Mouse (Mus musculus) bone marrow macrophage, adult 2 months (primary cell): ENCODE results near the gene Fam186b. TPM values are rescaled to one million over a fixed set of nuclear protein-coding genes. Genes with fewer than 3 reads are reported as not detected.

Source experiments
- H3K27ac ChIP-seq: 2 replicates; pipeline ENCODE4 v1.5.1; 2012; ENCODE audit warnings: low read depth, low read length; ENCODE audit not compliant: insufficient read depth
- H3K4me1 ChIP-seq: 2 replicates; pipeline ENCODE4 v1.6.1; 2012; ENCODE audit warnings: low read length; ENCODE audit not compliant: control insufficient read depth, insufficient read depth
- H3K4me3 ChIP-seq: 2 replicates; pipeline ENCODE4 v1.5.1; 2012; ENCODE audit warnings: mild to moderate bottlenecking, low read length, moderate library complexity; ENCODE audit not compliant: insufficient read depth
- CTCF ChIP-seq: IDR thresholded peaks from 2 replicates; pipeline ENCODE4 v1.5.1; 2012; ENCODE audit warnings: low read depth, mild to moderate bottlenecking, low read length, moderate library complexity
- POLR2A ChIP-seq: IDR thresholded peaks from 2 replicates; pipeline ENCODE4 v1.6.1; 2012; ENCODE audit warnings: mild to moderate bottlenecking, low read depth, low read length, borderline replicate concordance
- polyA plus RNA-seq: library from polyadenylated mRNA; stranded (reverse); fragments of >200 nt; gene quantifications from 2 replicates; pipeline ENCODE4 v1.2.4, GENCODE M21; 2012; ENCODE audit not compliant: missing spikeins, insufficient read depth, insufficient read length

Fam186b gene
- polyA plus RNA-seq, 1 experiment: not detected

DNA sequence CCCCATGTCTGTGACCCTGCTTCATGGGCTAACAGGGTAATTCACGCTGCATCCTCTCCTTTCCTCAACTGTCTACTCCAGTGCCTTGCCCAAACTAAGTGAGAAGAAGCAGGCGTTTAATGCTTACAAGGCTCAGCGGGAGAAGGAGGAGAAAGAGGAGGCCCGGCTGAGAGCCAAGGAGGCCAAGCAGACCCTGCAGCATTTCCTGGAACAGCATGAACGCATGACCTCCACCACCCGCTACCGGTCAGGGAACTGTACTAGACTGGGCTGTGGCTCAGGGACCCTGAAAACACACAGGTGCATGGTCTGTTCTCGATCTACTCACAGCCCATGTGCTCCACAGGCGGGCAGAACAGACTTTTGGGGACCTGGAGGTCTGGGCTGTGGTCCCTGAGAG is 11.8 kb upstream of the Fam186b start:
- no peak overlapping the region for H3K4me3 ChIP-seq
- TF ChIP-seq CTCF (no peak), POLR2A (no peak)
- no peak overlapping the region for H3K27ac ChIP-seq
- H3K4me1 ChIP-seq: 0 out of 2 replicates have a peak, but pooled peaks cover 6% of the 10 kb centered on the region

DNA sequence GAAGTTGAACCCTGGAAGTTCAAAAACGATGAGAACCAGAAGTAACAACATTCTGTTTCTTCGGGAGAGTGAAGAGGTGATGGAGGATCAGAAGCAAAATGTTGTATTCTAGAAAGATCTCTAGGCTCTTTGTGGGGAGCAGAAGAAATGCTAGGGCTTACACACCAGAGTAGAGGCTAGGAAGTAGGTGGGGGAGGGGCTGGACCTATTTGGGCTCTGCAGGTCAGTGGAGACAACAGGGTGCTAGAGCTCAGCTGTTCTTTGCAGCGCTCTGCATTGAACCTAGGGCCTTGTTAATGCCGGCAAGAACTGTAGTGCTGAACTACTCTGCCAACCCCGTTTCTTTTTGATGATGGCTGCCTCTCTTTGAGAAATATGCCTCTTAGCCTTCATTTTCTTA is 525 bp upstream of the Fam186b start:
- H3K4me1 ChIP-seq: peaks cover 10% of the 10 kb centered on the region
- H3K4me3 ChIP-seq: no peak overlapping the region
- H3K27ac ChIP-seq: no peak overlapping the region
- TF ChIP-seq CTCF (no peak), POLR2A (no peak)

DNA sequence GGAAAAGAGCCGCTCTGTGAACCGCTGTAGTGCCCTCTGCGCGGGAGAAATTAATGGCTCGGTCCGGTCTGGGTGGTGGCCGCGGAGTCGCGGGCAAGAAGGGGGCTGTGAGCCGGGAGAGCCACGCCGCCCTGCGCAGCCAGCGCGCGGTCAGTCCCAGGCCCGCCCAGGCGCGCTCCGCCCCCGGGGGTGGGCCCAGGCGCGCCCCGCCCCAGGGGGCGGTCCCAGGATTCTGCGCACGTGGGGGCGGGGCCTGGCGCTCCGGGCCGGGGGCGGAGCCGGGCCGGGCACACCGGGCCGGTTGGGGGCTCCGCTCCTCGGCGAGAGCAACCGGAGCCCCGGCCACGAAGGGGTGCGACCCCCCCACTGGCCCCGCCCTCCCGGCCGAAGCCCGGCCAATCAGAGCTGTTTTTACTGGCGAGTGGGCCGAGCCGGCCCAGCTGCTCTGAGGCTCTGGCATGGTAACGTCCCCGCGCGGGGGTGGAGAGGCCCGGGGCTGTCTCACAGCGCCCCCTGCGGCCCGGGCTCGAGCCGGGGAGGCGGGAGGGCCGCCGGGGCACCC is 794 bp downstream of the Fam186b start, which contains the start of gene Prpf40b:
Gene Prpf40b (plus strand): TSS at position 275 of the 562 bp plus-strand sequence.
- H3K4me1 ChIP-seq: peaks cover 10% of the 10 kb centered on the region
- TF ChIP-seq CTCF: no peak
- no peak for TF ChIP-seq POLR2A
- H3K4me3 ChIP-seq: peak within 1 kb of the TSS; percentile 69
- no peak within 1 kb of the TSS for H3K27ac ChIP-seq

DNA sequence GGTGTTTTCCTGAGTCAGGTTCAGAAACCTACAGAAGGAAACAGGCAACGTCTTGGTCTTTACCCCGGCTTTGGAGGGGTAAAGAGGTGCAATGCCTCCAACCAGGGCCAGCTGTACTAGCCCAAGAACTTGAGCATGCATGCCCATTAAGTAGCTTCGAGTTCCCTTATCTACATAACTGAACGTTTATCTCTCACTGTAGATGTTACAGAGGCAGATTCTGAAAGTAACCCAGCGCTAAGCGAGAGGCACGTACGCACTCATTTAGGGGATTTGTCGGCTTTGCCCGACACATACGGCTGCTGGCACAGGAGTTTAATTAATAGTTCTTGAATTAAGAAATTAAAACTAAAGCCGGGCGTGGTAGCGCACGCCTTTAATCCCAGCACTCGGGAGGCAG is 1.4 kb downstream of the Fam186b start:
- H3K4me3 ChIP-seq: peak overlapping the region; percentile 69
- H3K27ac ChIP-seq: no peak overlapping the region
- H3K4me1 ChIP-seq: peaks cover 10% of the 10 kb centered on the region
- no peak for TF ChIP-seq CTCF
- no peak for TF ChIP-seq POLR2A

GRCm38 (mm10) chr15:99290586-99290985 is 5.1 kb downstream of the Fam186b start:
- Histone ChIP-seq H3K4me3 (no peak overlapping the region), H3K4me1 (peaks cover 6% of the 10 kb centered on the region), H3K27ac (no peak overlapping the region)
- TF ChIP-seq CTCF: no peak
- TF ChIP-seq POLR2A: no peak

DNA sequence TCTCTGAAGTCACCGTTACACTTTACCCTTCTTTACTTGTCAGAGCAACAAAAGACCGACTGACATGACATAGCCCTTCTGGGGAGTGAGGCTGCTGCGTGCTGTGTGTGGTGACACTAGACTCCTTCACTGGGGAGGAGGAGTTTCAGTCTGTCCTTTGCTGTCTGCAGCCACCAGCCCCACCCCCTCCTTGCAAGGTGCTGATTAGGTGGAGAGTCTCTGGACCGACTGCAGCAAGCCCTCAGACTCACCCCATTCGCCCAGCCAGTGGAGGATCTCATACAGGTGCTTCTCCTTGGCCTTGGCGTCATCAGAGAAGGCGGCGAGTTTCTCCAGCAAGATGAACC is 10.5 kb downstream of the Fam186b start:
- TF ChIP-seq CTCF (no peak), POLR2A (no peak)
- Histone ChIP-seq H3K27ac (no peak overlapping the region), H3K4me1 (peaks cover 12% of the 10 kb centered on the region), H3K4me3 (no peak overlapping the region)

DNA sequence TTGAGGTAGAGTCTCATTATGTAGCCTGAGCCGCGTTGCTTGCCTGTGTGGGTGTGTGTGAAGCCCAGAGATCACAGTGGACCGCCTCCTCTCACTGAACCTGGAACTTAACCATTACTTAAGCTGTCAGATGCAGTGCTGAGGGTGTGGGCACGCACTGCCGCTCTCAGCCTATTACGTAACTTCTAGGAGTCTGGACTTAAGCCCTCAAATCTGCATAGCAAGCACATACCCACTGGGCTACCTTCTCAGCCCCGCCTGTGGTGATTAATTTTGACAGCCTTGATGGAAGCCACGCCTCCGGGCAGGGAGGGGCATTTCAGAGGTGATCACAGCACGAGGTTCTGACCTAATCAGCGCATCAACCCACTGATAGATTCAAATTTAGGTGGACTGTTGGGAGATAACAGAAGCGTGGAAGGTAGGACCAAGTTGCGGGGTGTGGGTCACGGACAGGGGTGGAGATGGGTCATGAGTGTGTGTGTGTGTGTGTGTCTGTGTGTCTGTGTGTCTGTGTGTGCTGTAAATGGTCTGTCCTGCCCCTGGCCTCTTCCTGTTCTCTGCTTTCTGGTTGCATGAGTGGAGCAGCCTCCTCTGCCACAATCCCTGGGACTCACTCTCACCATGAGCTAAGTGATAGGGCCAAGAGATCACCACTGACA is 11.0 kb downstream of the Fam186b start:
- peaks cover 12% of the 10 kb centered on the region for H3K4me1 ChIP-seq
- no peak overlapping the region for H3K27ac ChIP-seq
- no peak for TF ChIP-seq POLR2A
- TF ChIP-seq CTCF: no peak
- H3K4me3 ChIP-seq: no peak overlapping the region

GRCm38 (mm10) chr15:99283456-99283855 is 12.2 kb downstream of the Fam186b start:
- Histone ChIP-seq H3K27ac (no peak overlapping the region), H3K4me1 (peaks cover 12% of the 10 kb centered on the region), H3K4me3 (no peak overlapping the region)
- no peak for TF ChIP-seq CTCF
- no peak for TF ChIP-seq POLR2A

DNA sequence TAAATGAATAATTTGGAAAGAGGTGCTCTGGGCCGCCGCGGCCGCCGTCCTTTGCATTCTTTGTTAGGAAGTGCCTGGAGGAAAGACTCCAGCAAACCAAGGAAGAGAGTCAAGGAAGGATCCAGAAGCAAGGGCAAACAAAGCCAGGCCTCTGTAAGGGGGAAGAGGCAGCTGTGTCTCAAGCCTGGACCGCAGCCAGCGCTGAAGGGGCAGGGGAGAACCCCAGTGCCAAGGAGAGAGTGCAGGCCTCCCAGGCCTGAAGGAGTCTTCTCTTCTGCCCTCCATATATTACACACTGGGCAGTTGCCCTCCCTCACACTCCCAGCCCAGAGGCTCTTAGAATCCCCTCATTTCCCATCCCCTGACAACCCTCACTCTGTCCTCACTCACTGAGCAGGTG is 17.4 kb downstream of the Fam186b start:
- no peak for TF ChIP-seq POLR2A
- no peak for TF ChIP-seq CTCF
- Histone ChIP-seq H3K27ac (no peak overlapping the region), H3K4me3 (no peak overlapping the region), H3K4me1 (no peaks in the 10 kb centered on the region)

- no peak overlapping the region for H3K4me3 ChIP-seq
- no peak overlapping the region for H3K27ac ChIP-seq
- no peaks in the 10 kb centered on the region for H3K4me1 ChIP-seq
- TF ChIP-seq POLR2A: no peak
- TF ChIP-seq CTCF: no peak
Observed at GRCm38 (mm10) chr15:99276095-99276494, 19.6 kb downstream of the Fam186b start.

DNA sequence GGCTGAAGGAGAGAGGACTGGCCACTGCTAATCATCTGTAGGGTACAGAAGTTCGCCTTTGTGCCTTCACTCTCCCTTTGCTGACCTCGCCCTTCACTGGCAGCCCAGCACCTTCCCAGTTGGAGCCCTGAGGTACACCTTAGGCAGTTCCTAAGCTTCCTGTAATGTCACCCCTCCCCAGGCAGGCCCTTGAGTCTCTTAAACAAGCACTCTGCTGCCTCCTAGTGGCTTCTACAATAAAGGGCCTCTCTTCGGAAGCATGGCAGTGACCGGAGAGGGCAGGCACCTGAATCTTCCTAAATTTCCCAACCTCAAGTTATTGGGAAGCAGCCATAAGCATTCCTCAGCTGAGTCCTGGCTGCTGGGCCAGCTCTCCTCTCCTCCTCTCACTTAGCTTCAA is 30.0 kb downstream of the Fam186b start:
- TF ChIP-seq CTCF (peak; percentile 84), POLR2A (no peak)
- Histone ChIP-seq H3K4me3 (no peak overlapping the region), H3K27ac (no peak overlapping the region), H3K4me1 (peaks cover 3% of the 10 kb centered on the region)
